Mouse (Mus musculus): Measurements from ENCODE around the gene Gm3460. TPM values are rescaled to one million over a fixed set of nuclear protein-coding genes. Genes with fewer than 3 reads are reported as not detected.
"Not testable (repeated sequence)": the region's sequence is repeated elsewhere in the genome, so short reads cannot be mapped to it uniquely, and the experiment has no call there.

The Gm3460 gene
- polyA plus RNA-seq (2014; fragmentation: Nextera tagmentation; extraction: Ambion mirVana), result not detected in 2 replicates

DNA sequence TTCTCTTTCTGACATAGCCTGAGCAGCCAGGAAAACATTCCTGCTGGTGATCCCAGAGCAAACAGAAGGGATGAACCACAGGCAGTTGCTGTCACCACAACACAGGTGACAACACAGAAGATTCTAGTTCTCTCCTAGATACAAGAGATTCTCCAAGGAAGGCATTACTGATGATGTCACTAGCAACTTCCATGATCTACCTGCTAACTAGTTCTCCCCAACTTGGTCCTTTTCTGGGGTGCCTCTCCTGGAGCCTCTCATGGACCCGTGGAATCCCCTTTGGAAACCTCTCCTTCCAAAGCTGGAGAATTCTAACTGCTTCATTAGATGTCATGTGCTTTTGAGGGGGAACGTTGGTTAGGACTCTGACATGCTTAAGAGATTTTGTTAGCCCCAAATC, at the start of gene Gm3460:
TSS of gene Gm3460 (minus strand) at position 101 of the 400 bp plus-strand sequence.
- not testable (repeated sequence) for H3K4me1 ChIP-seq (ENCODE audit: control insufficient read depth in 2 of 2, insufficient read depth in 2 of 2, low read length in 2 of 2); H3K4me2 ChIP-seq (ENCODE audit: low read length); H3K36me3 ChIP-seq (ENCODE audit: control insufficient read depth, insufficient read depth, low read length); ATAC-seq (ENCODE audit: insufficient number of reproducible peaks, insufficient read depth, low FRiP score, low read depth); H3K9me3 ChIP-seq (ENCODE audit: control insufficient read depth, low read length); H3K27ac ChIP-seq (replicated peaks in 1 of 2; ENCODE audit: control insufficient read depth in 1 of 2, insufficient read depth in 1 of 2, low read depth in 2 of 2, low read length in 2 of 2); H3K9ac ChIP-seq (ENCODE audit: low read length); H3K4me3 ChIP-seq (ENCODE audit: control insufficient read depth in 1 of 2, insufficient read depth in 1 of 2, low read depth in 1 of 2, low read length in 2 of 2); H3K27me3 ChIP-seq (ENCODE audit: control insufficient read depth, insufficient read depth, low read length)
- WGBS, result 64% methylated on average over 1 of the region's 2 CpGs

- H3K27ac ChIP-seq (replicated peaks in 1 of 2; ENCODE audit: control insufficient read depth in 1 of 2, insufficient read depth in 1 of 2, low read depth in 2 of 2, low read length in 2 of 2); H3K4me2 ChIP-seq (ENCODE audit: low read length); H3K4me3 ChIP-seq (ENCODE audit: control insufficient read depth in 1 of 2, insufficient read depth in 1 of 2, low read depth in 1 of 2, low read length in 2 of 2); H3K36me3 ChIP-seq (ENCODE audit: control insufficient read depth, insufficient read depth, low read length); ATAC-seq (ENCODE audit: insufficient number of reproducible peaks, insufficient read depth, low FRiP score, low read depth); H3K4me1 ChIP-seq (ENCODE audit: control insufficient read depth in 2 of 2, insufficient read depth in 2 of 2, low read length in 2 of 2); H3K9ac ChIP-seq (ENCODE audit: low read length); H3K27me3 ChIP-seq (ENCODE audit: control insufficient read depth, insufficient read depth, low read length); H3K9me3 ChIP-seq (ENCODE audit: control insufficient read depth, low read length): not testable (repeated sequence)
- no CpG with 5 or more reads among the region's 1 CpGs for WGBS
Measured at GRCm38 (mm10) chr14:6606436-6606835, 15.8 kb downstream of the Gm3460 start.

- not testable (repeated sequence) for H3K27ac ChIP-seq (replicated peaks in 1 of 2; ENCODE audit: control insufficient read depth in 1 of 2, insufficient read depth in 1 of 2, low read depth in 2 of 2, low read length in 2 of 2); H3K4me1 ChIP-seq (ENCODE audit: control insufficient read depth in 2 of 2, insufficient read depth in 2 of 2, low read length in 2 of 2); H3K36me3 ChIP-seq (ENCODE audit: control insufficient read depth, insufficient read depth, low read length); H3K27me3 ChIP-seq (ENCODE audit: control insufficient read depth, insufficient read depth, low read length); H3K9me3 ChIP-seq (ENCODE audit: control insufficient read depth, low read length); ATAC-seq (ENCODE audit: insufficient number of reproducible peaks, insufficient read depth, low FRiP score, low read depth)
- Histone ChIP-seq H3K9ac (ENCODE audit: low read length) (peak overlapping the region; percentile 46), H3K4me2 (ENCODE audit: low read length) (peak overlapping the region; percentile 63), H3K4me3 (ENCODE audit: control insufficient read depth in 1 of 2, insufficient read depth in 1 of 2, low read depth in 1 of 2, low read length in 2 of 2) (peak overlapping the region; percentile 32 to 35)
- under 1% methylated on average over 14 of the region's 20 CpGs for WGBS
Measured at GRCm38 (mm10) chr14:6605004-6605403, 17.2 kb downstream of the Gm3460 start.

DNA sequence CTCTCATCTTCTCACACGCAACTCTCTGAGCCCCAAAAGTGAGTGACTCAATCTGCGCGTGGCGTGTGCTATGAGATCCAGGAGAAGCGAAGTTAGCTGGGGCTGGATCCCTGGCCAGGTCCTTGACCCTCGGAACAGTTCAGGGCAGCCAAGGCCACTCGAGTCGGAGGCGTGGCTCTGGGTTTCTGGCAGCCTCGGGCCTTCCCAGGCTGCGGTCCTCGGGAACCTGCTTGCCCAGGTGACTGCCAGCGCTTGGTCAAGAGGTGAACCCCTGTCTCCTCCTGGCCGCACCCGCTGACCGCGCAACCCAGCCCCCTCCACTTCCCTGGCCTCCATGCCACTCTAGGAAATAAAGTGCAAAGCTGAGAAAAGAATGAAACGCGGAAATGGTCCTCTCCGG, 17.7 kb downstream of the Gm3460 start:
- H3K9me3 ChIP-seq (ENCODE audit: control insufficient read depth, low read length); H3K27me3 ChIP-seq (ENCODE audit: control insufficient read depth, insufficient read depth, low read length); ATAC-seq (ENCODE audit: insufficient number of reproducible peaks, insufficient read depth, low FRiP score, low read depth); H3K36me3 ChIP-seq (ENCODE audit: control insufficient read depth, insufficient read depth, low read length); H3K4me1 ChIP-seq (ENCODE audit: control insufficient read depth in 2 of 2, insufficient read depth in 2 of 2, low read length in 2 of 2); H3K27ac ChIP-seq (replicated peaks in 1 of 2; ENCODE audit: control insufficient read depth in 1 of 2, insufficient read depth in 1 of 2, low read depth in 2 of 2, low read length in 2 of 2): not testable (repeated sequence)
- peak overlapping the region; percentile 29 to 35 for H3K4me3 ChIP-seq (ENCODE audit: control insufficient read depth in 1 of 2, insufficient read depth in 1 of 2, low read depth in 1 of 2, low read length in 2 of 2)
- 6% methylated on average over 17 of the region's 20 CpGs for WGBS
- H3K4me2 ChIP-seq (ENCODE audit: low read length), result peak overlapping the region; percentile 63
- H3K9ac ChIP-seq (ENCODE audit: low read length), result peak overlapping the region; percentile 46

- no CpG with 5 or more reads among the region's 2 CpGs for WGBS
Measured at GRCm38 (mm10) chr14:6590513-6590912, 31.7 kb downstream of the Gm3460 start, which contains the start of gene Gm3629. Gm3629 (minus strand) TSS chr14:6590613.

More at GRCm38 (mm10) chr14:6590513-6590912, 31.7 kb downstream of the Gm3460 start, which contains the start of gene Gm3629:
- not testable (repeated sequence) for H3K4me3 ChIP-seq (ENCODE audit: control insufficient read depth in 1 of 2, insufficient read depth in 1 of 2, low read depth in 1 of 2, low read length in 2 of 2); H3K4me2 ChIP-seq (ENCODE audit: low read length); H3K9ac ChIP-seq (ENCODE audit: low read length); ATAC-seq (ENCODE audit: insufficient number of reproducible peaks, insufficient read depth, low FRiP score, low read depth); H3K4me1 ChIP-seq (ENCODE audit: control insufficient read depth in 2 of 2, insufficient read depth in 2 of 2, low read length in 2 of 2); H3K9me3 ChIP-seq (ENCODE audit: control insufficient read depth, low read length); H3K27ac ChIP-seq (replicated peaks in 1 of 2; ENCODE audit: control insufficient read depth in 1 of 2, insufficient read depth in 1 of 2, low read depth in 2 of 2, low read length in 2 of 2); H3K27me3 ChIP-seq (ENCODE audit: control insufficient read depth, insufficient read depth, low read length); H3K36me3 ChIP-seq (ENCODE audit: control insufficient read depth, insufficient read depth, low read length)

Other genes starting within 250 kb of the Gm3460 start
- not detected in 2 replicates for gene Gm16440, start 232.1 kb downstream of the Gm3460 start, polyA plus RNA-seq (2014; fragmentation: Nextera tagmentation; extraction: Ambion mirVana)
- 1.8 and 6.5 TPM in 2 replicates for gene Gm3591, start 209.9 kb downstream of the Gm3460 start, polyA plus RNA-seq (2014; fragmentation: Nextera tagmentation; extraction: Ambion mirVana)
- gene Gm3594, start 177.8 kb downstream of the Gm3460 start, polyA plus RNA-seq (2014; fragmentation: Nextera tagmentation; extraction: Ambion mirVana), result not detected in 2 replicates
- gene Gm8356, start 85.1 kb downstream of the Gm3460 start, polyA plus RNA-seq (2014; fragmentation: Nextera tagmentation; extraction: Ambion mirVana), result not detected in 2 replicates
- 0.77 and 1.3 TPM in 2 replicates for gene Gm3629, start 31.8 kb downstream of the Gm3460 start, polyA plus RNA-seq (2014; fragmentation: Nextera tagmentation; extraction: Ambion mirVana)
- not detected in 2 replicates for gene Gm10251, start 61.8 kb upstream of the Gm3460 start, polyA plus RNA-seq (2014; fragmentation: Nextera tagmentation; extraction: Ambion mirVana)
- not detected in 2 replicates for gene Gm8050, start 97.8 kb upstream of the Gm3460 start, polyA plus RNA-seq (2014; fragmentation: Nextera tagmentation; extraction: Ambion mirVana)
- 8.3 and 13.3 TPM in 2 replicates for gene Gm3636, start 119.9 kb upstream of the Gm3460 start, polyA plus RNA-seq (2014; fragmentation: Nextera tagmentation; extraction: Ambion mirVana)
- not detected in 2 replicates for gene Gm8362, start 152.0 kb upstream of the Gm3460 start, polyA plus RNA-seq (2014; fragmentation: Nextera tagmentation; extraction: Ambion mirVana)
- not detected in 2 replicates for gene Gm3642, start 217.9 kb upstream of the Gm3460 start, polyA plus RNA-seq (2014; fragmentation: Nextera tagmentation; extraction: Ambion mirVana)